Mouse (Mus musculus): Measurements from ENCODE around the gene Nab2. TPM values are rescaled to one million over a fixed set of nuclear protein-coding genes. Genes with fewer than 3 reads are reported as not detected.

Nab2 gene
- polyA plus RNA-seq, 1 experiment: 30.6 TPM

DNA sequence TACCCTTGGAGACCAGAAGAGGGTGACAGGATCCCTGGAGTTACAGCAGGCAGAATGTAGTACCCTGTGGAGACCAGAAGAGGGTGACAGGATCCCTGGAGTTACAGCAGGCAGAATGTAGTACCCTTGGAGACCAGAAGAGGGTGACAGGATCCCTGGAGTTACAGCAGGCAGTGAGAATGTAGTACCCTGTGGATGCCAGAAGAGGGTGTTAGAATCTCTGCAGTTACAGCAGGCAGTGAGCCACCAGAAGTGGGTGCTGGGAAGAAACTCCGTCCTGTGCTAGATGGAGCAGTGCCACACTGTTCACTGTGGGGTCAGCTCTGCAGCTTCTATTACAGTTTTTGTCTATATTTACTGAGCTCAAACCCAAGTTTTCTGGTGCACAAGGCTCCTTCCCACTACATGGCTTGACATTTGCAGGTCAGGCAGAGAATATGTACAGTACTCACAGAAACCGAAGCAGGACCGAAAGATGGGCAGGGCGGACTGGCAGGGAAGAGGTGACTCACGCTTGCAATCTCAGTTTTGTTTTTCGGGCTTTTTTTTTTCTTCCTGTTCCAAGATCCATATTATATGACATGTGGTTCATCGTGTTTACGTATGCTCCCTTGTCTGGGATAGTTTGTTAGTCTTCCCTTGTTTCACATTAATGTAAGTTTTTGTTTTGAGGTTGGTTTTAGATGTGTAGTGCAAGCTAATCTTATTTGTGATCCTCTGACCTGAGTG is 6.6 kb upstream of the Nab2 start:
- TF ChIP-seq POLR2A (IDR thresholded peaks at IDR 0.05; ENCODE audit: low read depth, low read length) (no peak), CTCF (IDR thresholded peaks at IDR 0.05; ENCODE audit: extremely low read depth, insufficient read depth, insufficient read length, insufficient replicate concordance) (peak; percentile 58; the same call in 1 of the 2 replicates)
- Histone ChIP-seq H3K4me1 (ENCODE audit: control insufficient read depth, insufficient read depth, insufficient read length) (peaks cover 4% of the 10 kb centered on the region), H3K27ac (ENCODE audit: insufficient read depth, low read length) (no peak overlapping the region), H3K27me3 (ENCODE audit: control insufficient read depth, insufficient read depth, low read length) (no peaks in the 10 kb centered on the region), H3K36me3 (ENCODE audit: control insufficient read depth, insufficient read depth, low read length) (no peaks in the 10 kb centered on the region), H3K4me3 (ENCODE audit: extremely low read depth, insufficient read depth, insufficient read length) (no peak overlapping the region)
- 86% methylated on average over 8 of the region's 8 CpGs for WGBS
- peak; percentile 56 to 61 for DNase-seq (ENCODE audit: low read depth in 1 of 2, low spot score in 2 of 2)

DNA sequence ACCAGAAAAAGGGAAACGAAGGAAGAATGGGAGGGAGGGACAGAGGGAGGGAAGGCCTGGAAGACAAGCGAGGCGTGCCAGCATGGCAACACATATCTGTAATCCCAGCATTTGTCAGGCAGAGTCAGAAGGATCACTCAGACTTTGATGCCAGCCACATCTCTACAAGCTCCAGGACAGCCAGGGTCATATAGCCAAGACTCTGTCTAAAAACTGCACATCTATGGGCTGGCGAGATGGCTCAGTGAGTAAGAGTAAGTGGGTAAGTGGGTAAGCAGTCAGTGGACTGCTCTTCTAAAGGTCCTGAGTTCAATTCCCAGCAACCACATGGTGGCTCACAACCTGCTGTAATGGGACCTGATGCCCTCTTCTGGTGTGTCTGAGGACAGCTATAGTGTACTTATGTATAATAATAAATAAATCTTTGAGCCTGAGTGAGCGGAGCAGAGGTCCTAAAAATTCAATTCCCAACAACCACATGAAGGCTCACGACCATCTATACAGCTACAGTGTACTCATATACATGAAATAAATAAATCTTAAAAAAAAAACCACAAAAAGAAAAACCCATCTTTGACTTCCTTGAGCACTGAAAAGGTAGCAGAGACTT is 5.8 kb upstream of the Nab2 start:
- no peaks in the 10 kb centered on the region for H3K36me3 ChIP-seq (ENCODE audit: control insufficient read depth, insufficient read depth, low read length)
- no peak for TF ChIP-seq POLR2A (IDR thresholded peaks at IDR 0.05; ENCODE audit: low read depth, low read length)
- no peak for TF ChIP-seq CTCF (IDR thresholded peaks at IDR 0.05; ENCODE audit: extremely low read depth, insufficient read depth, insufficient read length, insufficient replicate concordance)
- WGBS: 93% methylated on average over 6 of the region's 6 CpGs
- H3K27ac ChIP-seq (ENCODE audit: insufficient read depth, low read length): no peak overlapping the region
- H3K4me1 ChIP-seq (ENCODE audit: control insufficient read depth, insufficient read depth, insufficient read length): peaks cover 10% of the 10 kb centered on the region
- H3K4me3 ChIP-seq (ENCODE audit: extremely low read depth, insufficient read depth, insufficient read length): no peak overlapping the region
- DNase-seq (ENCODE audit: low read depth in 1 of 2, low spot score in 2 of 2): no peak
- H3K27me3 ChIP-seq (ENCODE audit: control insufficient read depth, insufficient read depth, low read length): no peaks in the 10 kb centered on the region

DNA sequence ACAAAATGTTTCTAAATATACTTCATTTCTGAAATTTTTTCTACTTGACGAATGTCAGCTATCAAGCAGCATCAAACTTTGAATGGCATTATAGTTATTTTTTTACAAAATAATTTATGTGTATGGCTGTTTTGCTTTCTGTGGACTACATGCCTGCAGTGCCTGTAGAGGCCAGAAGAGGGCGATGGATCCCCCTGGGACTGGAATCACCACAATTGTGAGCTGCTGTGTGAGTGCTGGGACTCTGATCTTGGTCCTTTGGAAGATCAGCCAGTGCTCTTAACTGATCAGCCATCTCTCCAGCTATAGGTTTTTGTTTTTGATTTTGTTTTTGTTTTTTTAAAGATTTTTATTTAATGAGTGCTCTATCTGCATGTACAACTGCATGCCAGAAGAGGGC is 2.9 kb upstream of the Nab2 start:
- Histone ChIP-seq H3K4me3 (ENCODE audit: extremely low read depth, insufficient read depth, insufficient read length) (no peak overlapping the region), H3K36me3 (ENCODE audit: control insufficient read depth, insufficient read depth, low read length) (no peaks in the 10 kb centered on the region), H3K27me3 (ENCODE audit: control insufficient read depth, insufficient read depth, low read length) (no peaks in the 10 kb centered on the region), H3K4me1 (ENCODE audit: control insufficient read depth, insufficient read depth, insufficient read length) (peaks cover 12% of the 10 kb centered on the region; the same call in 1 of the 2 replicates), H3K27ac (ENCODE audit: insufficient read depth, low read length) (no peak overlapping the region)
- 48% methylated on average over 2 of the region's 2 CpGs for WGBS
- TF ChIP-seq POLR2A (IDR thresholded peaks at IDR 0.05; ENCODE audit: low read depth, low read length) (no peak), CTCF (IDR thresholded peaks at IDR 0.05; ENCODE audit: extremely low read depth, insufficient read depth, insufficient read length, insufficient replicate concordance) (peak; percentile 36; the same call in 1 of the 2 replicates)
- DNase-seq (ENCODE audit: low read depth in 1 of 2, low spot score in 2 of 2): peak in 1 of 2 experiments; percentile 37

DNA sequence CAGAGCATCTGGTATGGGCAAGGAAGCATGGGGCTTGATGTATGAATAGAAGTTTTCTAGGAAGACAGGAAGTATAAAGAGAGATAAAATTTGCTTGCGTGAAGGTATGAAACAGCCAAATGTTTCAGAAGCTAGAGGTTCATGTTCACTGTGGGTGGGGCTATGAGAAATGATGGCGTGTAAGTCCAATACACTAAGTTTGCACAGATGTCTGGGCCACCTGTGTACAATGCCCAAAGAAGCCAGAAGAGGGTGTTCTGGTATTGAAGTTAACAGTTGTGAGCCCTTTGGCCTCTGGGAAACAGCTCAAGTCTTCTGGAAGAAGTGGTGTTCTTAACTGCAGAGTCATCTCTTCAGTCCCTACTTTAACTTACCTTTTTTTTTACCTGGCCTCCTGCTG is 1.8 kb upstream of the Nab2 start:
- H3K4me1 ChIP-seq (ENCODE audit: control insufficient read depth, insufficient read depth, insufficient read length): peaks cover 15% of the 10 kb centered on the region; the same call in 1 of the 2 replicates
- 60% methylated on average over 2 of the region's 2 CpGs for WGBS
- H3K4me3 ChIP-seq (ENCODE audit: extremely low read depth, insufficient read depth, insufficient read length): no peak overlapping the region
- H3K27me3 ChIP-seq (ENCODE audit: control insufficient read depth, insufficient read depth, low read length): no peaks in the 10 kb centered on the region
- DNase-seq (ENCODE audit: low read depth in 1 of 2, low spot score in 2 of 2): no peak
- no peaks in the 10 kb centered on the region for H3K36me3 ChIP-seq (ENCODE audit: control insufficient read depth, insufficient read depth, low read length)
- TF ChIP-seq POLR2A (IDR thresholded peaks at IDR 0.05; ENCODE audit: low read depth, low read length) (no peak), CTCF (IDR thresholded peaks at IDR 0.05; ENCODE audit: extremely low read depth, insufficient read depth, insufficient read length, insufficient replicate concordance) (no peak)
- no peak overlapping the region for H3K27ac ChIP-seq (ENCODE audit: insufficient read depth, low read length)

DNA sequence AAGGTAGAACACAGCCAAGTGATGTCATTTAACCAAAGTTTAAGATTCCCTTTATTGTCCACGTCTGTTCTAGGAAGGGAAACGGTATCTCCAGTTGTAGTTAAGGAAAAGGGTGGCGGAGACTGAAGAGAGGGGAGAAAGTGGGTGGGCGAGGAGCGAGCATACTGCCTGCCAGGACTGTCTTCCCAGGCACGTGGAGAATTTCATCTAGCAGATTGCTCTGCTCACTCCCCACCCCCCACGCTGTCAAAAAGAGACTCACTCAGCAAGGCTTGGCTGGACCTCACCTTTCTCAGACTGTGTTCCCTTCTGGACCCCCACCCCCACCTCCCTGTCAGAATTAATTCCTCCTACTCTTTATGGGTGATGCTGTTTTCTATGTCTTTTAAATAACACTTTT is 802 bp upstream of the Nab2 start:
- peaks cover 19% of the 10 kb centered on the region; the same call in 1 of the 2 replicates for H3K4me1 ChIP-seq (ENCODE audit: control insufficient read depth, insufficient read depth, insufficient read length)

DNA sequence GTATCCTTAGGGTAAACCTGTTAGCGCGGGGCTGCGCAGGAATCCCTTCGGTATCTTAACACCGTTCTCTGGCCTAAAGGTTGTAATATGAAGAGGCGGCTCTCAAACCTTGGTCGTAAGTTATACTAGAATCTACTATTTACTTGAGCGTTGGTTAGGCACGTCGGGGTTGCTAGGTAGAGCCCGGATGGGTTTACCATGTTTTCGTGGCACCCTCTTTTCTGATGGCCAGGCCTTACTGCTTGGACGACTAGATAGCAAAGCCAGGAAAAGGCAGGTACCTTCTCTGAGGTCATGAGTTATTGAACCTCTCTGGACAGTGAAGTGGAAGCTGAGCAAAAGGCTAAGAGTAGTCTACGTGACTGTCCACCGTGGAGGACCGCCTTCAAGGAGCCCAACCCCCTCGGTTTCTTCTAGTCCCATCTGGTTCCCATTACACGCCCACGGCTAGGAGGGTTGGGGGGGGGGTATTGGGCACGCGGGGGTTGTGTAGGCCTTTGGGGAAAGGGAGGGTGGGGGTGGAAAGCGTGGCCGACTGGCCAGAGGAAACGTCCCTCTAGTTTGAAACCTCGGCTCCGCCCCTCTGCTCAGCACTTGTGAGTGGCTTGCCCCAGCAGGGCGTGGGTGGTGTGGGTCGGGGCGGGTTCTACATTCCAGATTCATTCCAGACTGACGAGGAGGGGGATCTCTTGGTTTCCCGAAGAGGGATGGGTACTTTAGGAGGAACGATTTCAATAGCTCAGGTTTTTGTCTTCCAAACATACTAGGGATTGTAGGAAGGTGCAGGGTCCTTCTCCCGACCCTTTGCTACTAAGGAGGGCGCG is 887 bp downstream of the Nab2 start:
- DNase-seq (ENCODE audit: low read depth in 1 of 2, low spot score in 2 of 2): peak; percentile 62 to 76
- TF ChIP-seq POLR2A (IDR thresholded peaks at IDR 0.05; ENCODE audit: low read depth, low read length): no peak; the same call in 1 of the 2 replicates
- TF ChIP-seq CTCF (IDR thresholded peaks at IDR 0.05; ENCODE audit: extremely low read depth, insufficient read depth, insufficient read length, insufficient replicate concordance): no peak
- H3K4me3 ChIP-seq (ENCODE audit: extremely low read depth, insufficient read depth, insufficient read length): peak overlapping the region; percentile 62
- peak overlapping the region; percentile 95 for H3K27ac ChIP-seq (ENCODE audit: insufficient read depth, low read length)
- peaks cover 12% of the 10 kb centered on the region for H3K36me3 ChIP-seq (ENCODE audit: control insufficient read depth, insufficient read depth, low read length)
- peaks cover 24% of the 10 kb centered on the region for H3K4me1 ChIP-seq (ENCODE audit: control insufficient read depth, insufficient read depth, insufficient read length)
- H3K27me3 ChIP-seq (ENCODE audit: control insufficient read depth, insufficient read depth, low read length): no peaks in the 10 kb centered on the region
- 2% methylated on average over 35 of the region's 35 CpGs for WGBS

More for the DNA sequence above, 802 bp upstream of the Nab2 start:
- WGBS: 32% methylated on average over 7 of the region's 7 CpGs
- TF ChIP-seq POLR2A (IDR thresholded peaks at IDR 0.05; ENCODE audit: low read depth, low read length) (no peak), CTCF (IDR thresholded peaks at IDR 0.05; ENCODE audit: extremely low read depth, insufficient read depth, insufficient read length, insufficient replicate concordance) (no peak)
- no peak for DNase-seq (ENCODE audit: low read depth in 1 of 2, low spot score in 2 of 2)
- H3K27ac ChIP-seq (ENCODE audit: insufficient read depth, low read length): peak overlapping the region; percentile 95
- no peak overlapping the region for H3K4me3 ChIP-seq (ENCODE audit: extremely low read depth, insufficient read depth, insufficient read length)
- H3K36me3 ChIP-seq (ENCODE audit: control insufficient read depth, insufficient read depth, low read length): peaks cover 8% of the 10 kb centered on the region
- no peaks in the 10 kb centered on the region for H3K27me3 ChIP-seq (ENCODE audit: control insufficient read depth, insufficient read depth, low read length)

All from spleen, adult 2 months (tissue).